Mouse (Mus musculus) A20 (cell line): Measurements from ENCODE around the gene Ppm1m.
A peak's percentile ranks its signal among the peaks of the same experiment; 100 is the strongest.

ENCODE experiments used
- DNase-seq: peaks from one replicate; pipeline ENCODE4 v3.0.0-alpha.2; 2011; ENCODE audit warnings: low read depth, low spot score

The Ppm1m gene

DNA sequence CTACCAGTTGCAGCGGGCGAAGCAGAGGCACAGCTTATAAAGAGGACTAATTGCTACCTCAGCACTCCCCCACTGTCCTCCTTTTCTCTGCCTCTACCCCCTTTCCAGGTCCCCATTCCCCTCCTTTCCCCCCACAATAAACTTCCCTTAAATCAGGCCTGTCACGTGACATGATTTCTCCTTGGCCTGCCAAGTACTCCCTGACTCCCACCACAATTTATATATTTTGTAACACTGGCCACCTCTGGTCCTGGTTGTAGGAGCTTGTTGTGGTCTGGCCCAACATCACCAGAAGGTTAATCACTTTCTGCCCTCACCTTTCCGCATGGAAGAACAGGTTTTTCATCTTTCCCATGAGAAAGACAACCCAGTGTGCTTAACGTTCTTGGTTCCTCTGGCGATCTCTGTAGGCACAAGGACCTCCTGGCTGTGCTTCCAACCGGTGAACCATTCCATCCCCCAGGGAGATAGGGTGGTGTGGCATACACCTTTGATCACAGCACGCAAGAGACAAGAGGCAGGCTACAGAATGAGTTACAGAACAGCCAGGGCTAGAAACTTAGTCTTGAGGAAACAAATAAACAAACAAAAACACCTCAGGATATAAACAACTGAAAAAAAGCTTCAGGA, 21.5 kb upstream of the Ppm1m start:
- DNase-seq = peak; percentile 36

DNA sequence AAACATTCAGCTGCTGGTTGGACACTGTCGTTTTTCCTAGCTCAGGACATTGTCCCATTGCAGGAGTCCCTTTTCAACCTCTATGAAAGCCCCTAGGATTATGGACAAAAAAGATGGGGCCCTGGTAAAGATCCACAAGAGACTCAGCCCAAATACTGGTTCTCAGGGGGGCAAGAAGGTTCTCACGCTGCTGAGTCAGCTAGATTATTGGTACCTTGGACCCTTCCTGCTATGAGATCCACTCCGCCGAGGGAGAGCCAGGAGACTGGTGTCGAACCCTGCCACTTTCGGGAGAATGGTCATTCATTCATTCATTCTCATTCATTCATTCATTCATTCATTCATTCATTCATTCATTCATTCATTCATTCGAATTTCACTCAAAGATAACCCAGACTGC, 17.4 kb upstream of the Ppm1m start:
- no peak for DNase-seq

DNA sequence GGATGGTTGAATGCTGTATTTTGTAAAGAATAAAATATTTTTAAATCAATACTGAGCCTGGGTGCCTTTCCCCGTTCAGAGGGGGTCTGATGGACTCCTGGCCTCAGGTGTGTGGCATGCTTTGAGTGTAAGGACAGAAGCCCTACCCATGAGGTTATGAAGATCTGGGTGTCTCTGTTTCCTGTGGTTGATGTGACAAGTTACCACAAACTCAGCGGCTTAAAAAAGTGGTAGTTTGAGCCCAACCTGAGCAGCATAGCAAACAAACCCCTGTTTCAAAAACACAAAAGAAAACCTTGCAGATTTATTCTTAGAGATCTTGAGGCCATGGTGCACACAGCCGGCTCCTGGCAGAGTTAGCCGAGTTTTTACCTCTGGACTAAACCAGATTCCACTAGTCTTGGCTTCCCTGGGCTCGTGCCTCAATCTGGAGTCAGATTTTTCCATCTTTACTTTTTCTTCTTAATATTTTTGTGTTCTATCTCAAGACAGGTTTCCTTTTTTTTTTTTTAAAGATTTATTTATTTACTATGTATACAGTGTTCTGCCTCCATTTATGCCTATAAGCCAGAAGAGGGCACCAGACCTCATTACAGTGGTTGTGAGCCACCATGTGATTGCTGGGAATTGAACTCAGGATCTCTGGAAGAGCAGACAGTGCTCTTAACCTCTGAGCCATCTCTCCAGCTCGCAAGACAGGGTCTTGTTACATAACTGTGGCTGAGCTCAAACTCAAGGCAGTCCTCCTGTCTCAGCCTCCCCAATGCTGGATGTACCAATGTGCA, 16.0 kb upstream of the Ppm1m start:
- DNase-seq = no peak

DNA sequence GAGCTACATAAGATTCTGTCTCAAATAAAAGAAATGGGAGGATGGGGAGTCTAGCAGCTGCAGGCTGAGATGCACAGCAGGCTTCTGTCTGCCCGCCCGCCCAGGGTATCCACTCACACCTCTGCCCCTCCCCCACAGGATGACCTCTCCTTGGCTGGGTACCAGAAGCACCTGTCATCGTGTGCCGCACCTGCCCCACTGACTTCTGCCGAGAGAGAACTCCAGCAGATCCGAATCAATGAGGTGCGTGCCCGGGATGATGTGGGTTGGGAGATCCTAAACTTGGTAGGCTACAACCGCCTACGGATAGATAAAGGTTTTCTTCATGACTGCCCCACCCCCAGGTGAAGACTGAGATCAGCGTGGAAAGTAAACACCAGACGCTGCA, 13.0 kb upstream of the Ppm1m start:
- no peak for DNase-seq

DNA sequence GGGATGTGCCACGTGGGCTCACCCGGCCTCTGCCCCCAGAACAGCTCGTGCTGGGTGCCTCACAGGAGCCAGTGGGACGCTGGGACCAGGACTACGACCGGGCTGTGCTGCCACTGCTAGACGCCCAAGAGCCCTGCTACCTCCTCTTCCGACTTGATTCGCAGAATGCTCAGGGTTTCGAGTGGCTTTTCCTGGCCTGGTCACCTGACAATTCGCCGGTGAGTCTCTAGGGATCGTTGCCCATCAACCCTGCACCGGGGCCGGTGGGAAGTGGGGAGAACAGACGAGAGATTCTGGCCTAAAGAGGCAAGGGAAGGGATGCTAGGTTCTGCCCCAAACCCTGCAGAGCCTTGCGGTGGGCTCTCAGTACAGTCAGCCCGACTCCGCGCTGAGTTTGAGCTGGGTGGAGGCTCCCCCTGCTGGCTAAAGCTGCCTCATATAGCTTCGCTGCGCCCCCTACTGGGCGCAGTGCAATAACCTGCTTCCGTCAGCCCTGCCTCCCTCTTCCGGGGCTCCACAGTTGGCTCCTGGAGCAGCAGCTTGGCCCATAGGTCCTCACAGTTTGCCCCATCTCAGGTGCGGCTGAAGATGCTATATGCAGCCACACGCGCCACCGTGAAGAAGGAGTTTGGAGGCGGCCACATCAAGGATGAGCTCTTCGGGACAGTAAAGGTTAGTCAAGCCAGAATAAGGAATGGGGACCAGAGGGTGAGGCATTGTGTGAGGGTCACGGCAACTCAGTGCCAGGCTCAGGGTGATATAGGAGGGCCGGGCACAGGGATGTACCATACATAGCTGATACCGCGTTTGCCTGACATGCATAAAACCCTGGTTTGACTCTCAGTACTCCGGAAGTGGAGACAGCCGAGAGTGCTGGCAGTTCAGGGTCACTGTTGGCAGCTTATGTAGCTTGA, 12.4 kb upstream of the Ppm1m start:
- peak; percentile 92 for DNase-seq

DNA sequence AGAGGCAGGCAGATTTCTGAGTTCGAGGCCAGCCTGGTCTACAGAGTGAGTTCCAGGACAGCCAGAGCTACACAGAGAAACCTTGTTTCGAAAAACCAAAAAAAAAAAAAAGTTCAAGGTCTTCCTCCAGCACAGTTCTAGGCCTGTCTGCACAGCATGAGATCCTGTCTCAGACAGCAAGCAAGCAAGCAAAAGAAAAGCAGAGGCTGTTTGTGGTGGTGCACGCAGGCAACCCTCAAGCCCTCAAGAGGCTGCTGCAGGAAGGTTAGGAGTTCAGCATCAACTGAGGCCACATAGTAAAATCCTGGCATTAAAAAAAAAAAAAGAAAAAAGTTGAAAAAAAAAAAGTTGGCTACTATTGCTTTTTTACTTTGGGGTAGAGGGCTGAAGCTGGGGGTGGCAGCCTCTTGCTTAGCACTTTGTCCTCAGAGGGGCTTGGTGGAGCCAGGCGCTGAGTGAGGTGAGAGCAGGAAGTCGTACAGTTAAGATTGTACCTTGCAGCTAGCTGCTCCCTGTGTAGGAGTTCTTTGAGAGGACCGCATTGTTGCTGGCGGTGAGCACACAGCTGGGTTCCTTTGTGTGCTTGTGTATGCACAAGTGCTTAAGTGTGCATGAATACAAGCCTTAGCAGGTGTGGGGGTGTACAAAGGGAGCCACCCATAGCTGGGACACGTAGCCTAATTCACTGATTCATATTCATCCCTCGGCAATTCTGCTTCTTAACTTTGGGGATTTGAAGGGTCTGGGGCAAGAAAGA, 11.5 kb upstream of the Ppm1m start:
- DNase-seq = no peak

DNA sequence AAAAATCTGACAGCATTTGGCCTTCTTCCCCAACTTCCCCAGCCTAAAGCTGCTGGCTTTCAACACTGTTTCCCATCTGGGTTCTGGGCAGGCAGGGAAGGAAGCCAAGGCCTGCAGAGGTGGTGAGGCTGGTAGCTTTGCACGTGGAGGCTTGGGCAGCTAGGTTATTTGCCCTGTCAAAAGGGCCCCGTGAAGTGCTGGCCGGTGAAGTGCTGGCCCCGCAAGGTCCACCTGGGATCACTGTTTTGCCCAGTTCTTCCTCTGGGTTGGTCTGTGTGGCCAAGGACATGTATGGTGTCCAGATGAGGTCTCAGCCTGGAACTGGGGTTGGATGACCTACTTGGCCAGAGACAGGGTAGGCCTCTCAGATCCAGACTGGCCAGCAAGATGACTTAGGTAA, 10.4 kb upstream of the Ppm1m start:
- no peak for DNase-seq

DNA sequence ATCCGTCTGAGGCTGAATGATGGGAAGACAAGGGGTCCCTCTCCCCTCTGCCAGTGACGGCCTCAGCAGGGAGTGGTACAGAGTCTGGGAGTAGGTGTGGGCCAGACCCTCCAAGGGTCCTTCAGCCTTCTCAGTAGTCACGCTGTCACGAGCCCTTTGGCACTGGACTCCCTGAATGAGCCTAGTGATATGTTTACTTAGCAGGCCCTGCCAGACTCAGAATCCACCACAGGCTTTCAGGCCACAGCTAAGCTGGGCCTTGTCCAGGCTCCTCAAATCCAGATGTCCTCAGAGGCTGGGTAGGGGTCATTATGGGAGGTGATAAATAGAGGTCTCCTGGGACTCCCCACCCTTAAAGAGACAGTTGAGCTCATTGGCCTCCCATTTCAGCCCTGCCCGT, 8.6 kb upstream of the Ppm1m start:
- no peak for DNase-seq

DNA sequence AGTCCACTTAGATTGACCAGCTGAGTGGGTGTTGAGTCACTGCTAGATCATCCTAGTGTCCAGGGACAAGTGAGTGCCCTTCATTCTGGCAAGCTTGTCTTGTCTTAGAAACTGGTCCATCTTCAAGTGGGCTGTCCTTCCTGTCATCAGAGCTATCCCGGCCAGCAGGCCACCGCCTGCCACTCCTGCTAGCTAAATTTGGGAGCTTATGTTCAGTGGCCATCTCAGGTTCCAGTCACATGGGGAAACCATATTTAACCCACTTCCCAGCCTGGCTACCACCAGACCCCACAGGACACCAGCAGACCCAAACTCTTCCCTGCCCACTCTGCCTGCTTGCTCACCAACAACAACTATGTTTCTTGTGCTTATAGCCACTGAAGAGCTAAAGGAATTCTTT, 7.0 kb upstream of the Ppm1m start:
- DNase-seq = no peak

DNA sequence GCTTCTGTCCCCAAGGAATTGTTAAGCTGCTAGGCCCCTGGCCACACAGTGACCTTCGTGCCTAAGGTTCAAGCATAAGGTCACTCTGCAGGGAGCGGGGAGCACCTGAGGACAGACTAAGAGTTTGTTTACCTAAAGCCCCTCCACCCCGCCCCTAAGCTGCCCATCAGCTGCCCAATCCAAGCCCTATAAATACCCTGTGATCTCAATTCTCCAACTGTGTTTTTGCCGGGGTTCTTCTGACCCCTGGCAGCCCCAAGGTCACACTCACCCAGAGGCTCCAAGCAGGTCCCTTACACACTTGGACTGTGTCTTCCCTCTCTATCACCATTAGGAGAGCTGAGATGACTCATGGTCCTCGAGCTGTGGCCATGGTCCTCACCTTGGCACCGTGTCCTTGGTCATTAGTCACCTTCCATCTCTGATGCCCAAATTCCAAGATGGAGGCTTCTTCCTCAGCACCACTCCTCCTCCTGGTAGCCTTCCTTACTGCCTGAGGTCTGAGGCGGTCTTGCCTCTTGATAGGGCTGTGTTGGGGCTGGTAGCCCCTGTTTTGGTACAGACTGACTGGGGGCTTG, 6.3 kb upstream of the Ppm1m start:
- no peak for DNase-seq

DNA sequence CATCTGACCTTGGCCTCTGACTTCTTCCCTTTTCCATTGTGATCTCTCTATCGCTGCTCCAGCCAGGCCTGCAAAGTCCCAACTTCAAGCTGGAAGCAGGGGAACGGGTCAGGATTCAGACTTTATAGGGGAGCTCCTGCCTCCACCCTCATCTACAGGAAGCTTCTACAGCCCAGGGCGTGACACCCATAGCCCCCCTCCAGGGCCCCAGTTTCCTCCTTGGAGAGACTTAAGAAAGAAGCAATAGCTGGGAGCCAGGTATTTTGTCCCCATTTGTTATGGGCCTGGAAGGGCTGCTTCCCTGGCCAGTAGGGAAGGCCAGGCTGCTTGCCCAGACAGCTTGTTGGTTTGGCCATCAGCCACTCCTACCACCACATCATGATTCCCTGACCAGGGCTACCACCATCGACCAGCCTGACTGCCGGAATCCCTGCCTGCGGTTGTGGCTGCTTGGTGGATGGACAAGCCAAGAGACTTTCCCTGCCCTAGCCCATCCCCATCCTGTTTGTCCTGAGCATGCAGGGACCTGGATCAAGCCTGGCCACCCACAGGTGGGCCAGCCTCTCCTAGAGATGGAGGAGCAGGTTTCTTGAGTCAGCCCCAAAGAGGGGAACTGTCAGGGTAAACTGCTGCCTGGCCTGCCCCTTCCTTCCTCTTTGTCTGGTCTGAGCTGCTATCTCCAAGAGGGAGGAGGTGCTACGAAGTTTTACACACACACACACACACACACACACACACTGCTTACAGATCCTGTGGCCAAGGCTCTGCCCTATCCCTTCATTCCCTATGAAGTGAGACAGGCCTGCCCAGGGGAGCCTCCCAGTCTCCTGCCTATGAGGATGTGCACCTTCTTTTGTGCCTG, 4.7 kb upstream of the Ppm1m start:
- DNase-seq = no peak

DNA sequence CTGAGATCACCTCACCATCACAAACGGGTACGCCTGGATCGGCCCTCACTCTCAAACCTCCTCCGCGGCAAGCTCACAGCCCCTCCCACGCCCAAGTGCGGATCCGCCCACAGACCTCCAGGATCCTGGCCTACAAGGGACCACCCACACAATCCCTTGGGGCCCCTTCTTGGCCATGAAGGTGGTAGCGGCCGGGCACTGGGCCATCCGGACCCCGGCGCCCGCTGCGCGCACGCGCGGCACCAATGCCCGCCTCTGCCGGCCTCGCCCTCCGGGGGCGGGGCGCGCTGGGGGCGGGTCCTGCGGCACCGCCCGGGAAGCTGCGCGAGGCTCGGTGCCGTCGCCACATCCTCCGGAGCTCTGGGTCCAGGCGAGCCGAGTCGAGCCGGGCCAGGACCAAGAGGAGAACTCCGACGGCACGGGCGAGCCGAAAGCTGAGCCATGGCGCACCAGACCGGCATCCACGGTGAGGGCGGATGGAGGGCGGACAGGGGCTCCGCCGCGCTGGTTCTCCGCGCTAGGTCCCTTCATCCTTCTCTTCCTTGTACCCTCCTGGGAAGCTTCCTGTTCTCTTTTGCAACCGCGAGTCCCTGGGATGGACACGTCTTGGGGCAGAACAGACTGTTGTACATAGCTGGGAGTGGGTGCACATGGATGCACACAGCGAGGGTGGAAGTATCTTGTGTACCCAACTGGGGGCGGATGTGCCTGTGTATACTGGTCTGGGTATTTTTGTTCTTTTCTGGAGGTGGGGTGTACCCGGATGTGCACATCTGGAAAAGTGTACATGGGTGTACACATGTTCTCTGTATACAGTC, 3.5 kb upstream of the Ppm1m start, which contains the start of gene Twf2:
TSS of gene Twf2 (plus strand) at position 290 of the 818 bp plus-strand sequence.
- peak; percentile 95 for DNase-seq

DNA sequence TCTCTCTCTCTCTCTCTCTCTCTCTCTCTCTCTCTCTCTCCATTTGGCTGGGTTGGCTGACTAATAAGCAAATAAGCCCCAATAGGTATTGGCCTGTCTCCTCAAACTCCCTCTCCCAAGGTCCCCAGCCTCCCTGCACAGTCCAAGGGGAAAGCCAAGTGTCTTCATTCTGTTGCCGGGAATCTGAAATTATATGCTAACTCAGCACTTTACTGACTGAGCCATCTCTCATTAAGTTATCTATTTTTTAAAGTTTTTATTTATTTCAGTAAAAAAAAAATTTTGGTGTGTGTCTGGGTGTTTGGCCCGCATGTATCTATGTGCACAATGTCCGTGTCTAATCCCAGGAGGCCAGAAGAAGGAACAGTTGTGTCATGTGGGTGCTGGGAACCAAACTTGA, 2.3 kb upstream of the Ppm1m start:
- DNase-seq = no peak

DNA sequence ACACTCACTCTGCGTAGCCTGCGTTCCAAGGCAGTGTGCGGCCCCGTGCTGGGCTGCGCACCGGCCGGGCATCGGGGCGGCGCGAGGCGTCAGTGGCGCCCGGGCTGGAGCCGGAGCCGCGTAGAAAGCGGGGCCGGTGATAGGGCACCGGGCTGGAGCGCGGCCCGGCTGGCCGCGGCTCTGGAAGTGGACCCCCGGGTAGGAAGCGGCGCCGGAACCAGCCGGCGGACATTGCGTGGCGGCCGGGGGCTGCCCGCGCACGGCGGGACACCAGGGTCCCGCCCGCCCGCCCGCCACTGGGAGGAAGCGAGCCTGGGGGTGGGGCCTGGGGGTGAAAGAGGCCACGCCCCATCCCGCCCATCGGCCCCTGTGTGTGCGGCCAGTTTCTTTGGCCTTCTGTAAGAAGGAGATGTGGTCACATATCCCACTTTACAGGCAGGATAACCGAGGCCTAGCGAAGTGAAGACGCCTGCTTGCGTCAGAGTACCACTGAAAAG, 536 bp downstream of the Ppm1m start:
- peak; percentile 89 for DNase-seq

DNA sequence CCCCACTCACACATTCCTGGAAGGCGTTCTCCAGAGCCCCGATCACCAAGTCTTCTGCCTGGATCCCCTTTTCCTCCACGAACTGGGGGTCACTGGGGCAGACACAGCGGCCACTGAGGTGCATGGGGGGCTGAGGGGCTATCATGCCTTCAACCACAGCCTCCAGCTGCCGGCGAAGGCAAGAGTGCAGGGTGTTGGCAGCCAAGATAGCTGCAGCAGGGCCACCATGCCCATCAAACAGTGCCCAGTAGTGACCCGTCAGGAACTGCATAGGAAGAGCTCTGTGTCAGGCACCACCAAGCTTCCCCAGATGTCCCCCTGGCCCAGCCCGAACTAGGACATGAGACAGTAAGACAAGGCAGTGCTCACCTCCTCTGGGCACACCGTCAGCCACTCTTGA, 1.8 kb downstream of the Ppm1m start:
- DNase-seq = no peak

DNA sequence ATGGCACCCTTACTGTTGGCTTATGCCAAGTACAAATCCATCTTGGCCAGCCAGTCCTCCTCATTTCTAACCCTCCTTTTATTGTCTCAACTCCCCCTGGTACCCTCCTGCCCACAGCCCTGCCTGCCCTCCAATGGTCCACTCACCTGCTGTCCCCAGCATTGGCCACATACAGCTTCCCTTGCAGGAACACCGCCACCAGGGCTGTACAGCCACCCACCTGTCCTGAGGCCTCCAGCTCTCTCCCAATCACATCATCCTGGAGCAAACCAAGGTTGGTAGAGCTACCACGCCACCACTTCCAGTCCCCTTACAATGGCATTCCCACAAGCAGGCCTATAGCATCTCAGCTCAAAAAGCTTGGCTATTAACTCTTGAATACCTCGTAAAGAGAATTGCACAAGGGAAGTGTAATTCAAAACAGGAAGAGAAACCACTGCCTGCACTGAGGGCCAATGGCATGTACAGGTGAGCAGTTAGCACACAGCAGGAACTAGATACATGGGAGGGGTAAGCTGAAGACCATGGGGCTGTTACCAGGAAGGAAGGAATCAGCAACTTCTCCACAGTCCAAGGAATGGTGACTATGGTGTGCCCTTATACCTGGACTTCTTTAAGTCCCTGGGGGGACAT, 2.3 kb downstream of the Ppm1m start:
- DNase-seq = peak; percentile 80

DNA sequence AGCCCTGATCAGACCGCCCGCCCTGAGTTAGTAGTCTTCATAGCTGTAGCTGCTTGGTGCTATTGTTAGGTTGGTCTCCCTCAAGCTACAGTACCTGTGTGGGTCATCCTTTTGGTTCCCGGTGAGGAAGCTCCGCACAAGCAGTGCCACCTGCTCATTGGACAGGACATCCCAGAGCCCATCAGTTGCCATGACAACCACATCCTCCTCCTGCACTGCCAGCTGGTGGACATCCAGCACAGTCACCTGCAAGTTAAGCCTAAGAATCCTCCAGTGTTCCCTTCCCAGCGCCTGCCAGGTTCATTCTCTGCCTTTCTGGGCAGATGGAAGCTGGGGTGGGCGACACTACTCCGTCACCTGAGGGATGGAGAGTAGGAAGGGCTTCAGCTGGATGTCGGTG, 3.9 kb downstream of the Ppm1m start:
- no peak for DNase-seq

DNA sequence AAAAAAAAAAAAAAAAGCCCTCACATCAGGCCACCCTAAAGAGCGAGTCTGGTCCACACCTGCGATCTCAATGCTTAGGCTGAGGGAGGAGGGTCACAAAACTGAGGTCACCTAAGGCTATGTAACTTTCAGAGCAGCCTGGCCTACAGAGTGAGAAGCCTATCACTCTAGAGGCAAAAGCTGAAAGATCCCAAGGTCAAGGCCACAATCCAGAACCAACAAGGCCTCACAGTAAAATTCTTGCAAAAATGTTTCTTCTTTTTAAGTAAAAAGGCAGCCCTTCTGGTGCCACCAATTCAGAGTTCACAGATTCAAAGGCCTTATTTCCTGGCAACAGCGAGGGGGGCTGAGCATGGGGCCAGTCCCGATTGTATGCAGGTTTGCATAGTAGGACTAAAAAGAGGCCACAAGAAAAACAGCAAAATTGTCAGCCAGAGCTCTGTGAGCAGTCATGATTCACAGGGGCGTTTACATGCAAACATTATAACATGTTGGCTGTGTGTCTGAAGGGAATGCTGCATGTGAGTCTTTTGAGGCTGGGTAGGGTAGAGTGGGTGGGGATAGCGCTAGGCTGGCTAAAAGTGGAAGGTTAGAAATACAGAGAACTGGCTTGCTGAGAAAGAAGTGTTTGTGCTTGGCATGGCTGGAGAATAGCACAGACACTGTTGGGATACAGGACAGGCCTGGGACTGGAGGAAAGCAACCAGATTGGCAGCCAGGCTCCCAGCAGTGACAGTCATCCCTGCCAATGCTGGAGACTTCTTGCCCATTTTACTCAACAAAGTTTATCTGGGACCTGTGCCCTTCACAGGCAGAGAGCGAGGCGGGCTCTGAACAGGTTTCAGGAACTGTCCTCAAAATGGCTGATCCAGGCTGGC, 5.4 kb downstream of the Ppm1m start:
- DNase-seq = no peak
